Mouse (Mus musculus) neural tube, embryonic 14.5 days (tissue): Measurements from ENCODE around the gene Adsl. TPM values are rescaled to one million over a fixed set of nuclear protein-coding genes. Genes with fewer than 3 reads are reported as not detected.

Experiments used
- ATAC-seq: fragments of 200-750 bp; cut with Nextera tagmentation; 2 replicates; pipeline ENCODE4 v1.8.0; 2017; ENCODE audit warnings: low read depth, mild to moderate bottlenecking, moderate TSS enrichment, moderate library complexity
- H3K27ac ChIP-seq: fragments of 300-500 bp; sonication (generic); 2 replicates; pipeline ENCODE4 v1.5.1; 2014; ENCODE audit warnings: low read depth, mild to moderate bottlenecking, control low read depth, low read length, moderate library complexity, mixed read lengths
- H3K27me3 ChIP-seq: fragments of 300-500 bp; sonication (generic); 2 replicates; pipeline ENCODE4 v1.6.1; 2014; ENCODE audit warnings: low read length; ENCODE audit not compliant: control insufficient read depth, insufficient read depth
- H3K36me3 ChIP-seq: fragments of 300-500 bp; sonication (generic); 2 replicates; pipeline ENCODE4 v1.6.1; 2014; ENCODE audit warnings: low read length, mixed read lengths; ENCODE audit not compliant: control insufficient read depth, insufficient read depth
- H3K4me1 ChIP-seq: fragments of 300-500 bp; sonication (generic); 2 replicates; pipeline ENCODE4 v1.6.1; 2014; ENCODE audit warnings: low read length; ENCODE audit not compliant: control insufficient read depth, insufficient read depth
- H3K4me2 ChIP-seq: fragments of 300-500 bp; sonication (generic); 2 replicates; pipeline ENCODE4 v1.6.1; 2014; ENCODE audit warnings: mild to moderate bottlenecking, low read depth, low read length, control low read depth
- H3K4me3 ChIP-seq: fragments of 300-500 bp; sonication (generic); 2 replicates; pipeline ENCODE4 v1.5.1; 2014; ENCODE audit warnings: low read depth, low read length, control low read depth, mixed read lengths
- H3K9ac ChIP-seq: fragments of 300-500 bp; sonication (generic); replicated peaks from 2 replicates; pipeline ENCODE4 v1.6.1; 2014; ENCODE audit warnings: low read depth, mild to moderate bottlenecking, control low read depth, low read length, mixed read lengths
- H3K9me3 ChIP-seq: fragments of 300-500 bp; sonication (generic); 2 replicates; pipeline ENCODE4 v1.6.1; 2016; ENCODE audit warnings: low read length; ENCODE audit not compliant: control insufficient read depth
- WGBS: fragments of 180-500 bp; shearing (Covaris S2); extraction: QIAGEN DNeasy Blood & Tissue Kit; methylation state at CpG from one replicate; pipeline ENCODE4 v1.1.7; 2014; 5-methylcytosine and 5-hydroxymethylcytosine counted together
- polyA plus RNA-seq: library from polyadenylated mRNA; unstranded; fragments of >200 nt; fragmentation: Nextera tagmentation; extraction: Ambion mirVana; gene quantifications from 2 replicates; pipeline ENCODE4 v1.2.1, GENCODE M21; 2014

The Adsl gene
- polyA plus RNA-seq, 1 experiment from 2014 or later: 114 TPM

GRCm38 (mm10) chr15:80934841-80935240, 13.4 kb upstream of the Adsl start:
- no peak overlapping the region for H3K27ac ChIP-seq
- peaks cover 24% of the 10 kb centered on the region for H3K36me3 ChIP-seq
- H3K9me3 ChIP-seq: no peaks in the 10 kb centered on the region
- no peak overlapping the region for H3K4me3 ChIP-seq
- H3K4me2 ChIP-seq: no peak overlapping the region
- H3K27me3 ChIP-seq: no peaks in the 10 kb centered on the region
- 96% methylated on average over 5 of the region's 5 CpGs for WGBS
- H3K9ac ChIP-seq: no peak overlapping the region
- no peak for ATAC-seq
- no peaks in the 10 kb centered on the region for H3K4me1 ChIP-seq

DNA sequence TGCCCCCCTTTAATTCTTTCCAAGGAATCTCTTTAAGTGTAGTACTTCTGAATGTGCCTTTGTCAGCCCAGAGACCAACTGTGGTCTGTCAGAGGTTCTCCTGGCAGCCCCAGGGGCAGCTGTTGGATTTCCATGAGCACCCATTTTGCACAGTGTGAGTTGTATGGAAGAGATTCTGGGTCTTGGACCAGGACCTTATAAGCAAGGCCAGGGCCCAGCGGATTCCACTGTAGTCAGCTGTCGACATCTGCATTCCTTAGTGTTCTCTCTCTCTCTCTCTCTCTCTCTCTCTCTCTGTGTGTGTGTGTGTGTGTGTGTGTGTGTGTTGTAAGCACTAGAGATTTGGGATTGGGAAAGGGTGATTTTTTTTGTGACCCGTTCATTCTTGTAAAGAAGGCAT, 11.6 kb upstream of the Adsl start:
- 89% methylated on average over 3 of the region's 3 CpGs for WGBS
- no peak for ATAC-seq

DNA sequence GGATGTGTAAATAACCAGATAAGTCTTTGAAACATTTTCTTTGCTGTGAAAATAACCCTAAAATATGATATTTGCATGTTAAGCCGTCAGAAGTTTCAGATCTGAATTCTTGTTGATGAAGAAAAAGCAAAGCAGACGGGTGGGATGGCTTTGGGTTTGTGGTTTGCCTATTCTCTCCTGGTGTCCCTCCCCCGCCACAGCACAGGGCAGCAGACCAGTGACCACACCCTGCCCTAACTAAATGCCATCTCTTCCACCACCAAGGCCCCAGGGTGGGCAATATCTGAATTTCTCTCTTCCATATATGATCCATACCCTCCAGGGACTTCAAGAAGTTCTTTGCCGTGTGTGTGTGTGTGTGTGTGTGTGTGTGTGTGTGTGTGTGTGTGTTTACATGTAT, 9.7 kb upstream of the Adsl start:
- Histone ChIP-seq H3K36me3 (0 out of 2 replicates have a peak, but pooled peaks cover 7% of the 10 kb centered on the region), H3K9ac (no peak overlapping the region), H3K4me3 (no peak overlapping the region), H3K9me3 (no peaks in the 10 kb centered on the region), H3K4me2 (no peak overlapping the region), H3K4me1 (no peaks in the 10 kb centered on the region), H3K27me3 (no peaks in the 10 kb centered on the region), H3K27ac (no peak overlapping the region)
- 86% methylated on average over 4 of the region's 4 CpGs for WGBS
- ATAC-seq: no peak

More for the DNA sequence above, 11.6 kb upstream of the Adsl start:
- H3K27me3 ChIP-seq: no peaks in the 10 kb centered on the region
- H3K27ac ChIP-seq: no peak overlapping the region
- H3K4me3 ChIP-seq: no peak overlapping the region
- H3K4me1 ChIP-seq: no peaks in the 10 kb centered on the region
- no peaks in the 10 kb centered on the region for H3K9me3 ChIP-seq
- no peak overlapping the region for H3K9ac ChIP-seq
- H3K36me3 ChIP-seq: peaks cover 16% of the 10 kb centered on the region
- H3K4me2 ChIP-seq: no peak overlapping the region

DNA sequence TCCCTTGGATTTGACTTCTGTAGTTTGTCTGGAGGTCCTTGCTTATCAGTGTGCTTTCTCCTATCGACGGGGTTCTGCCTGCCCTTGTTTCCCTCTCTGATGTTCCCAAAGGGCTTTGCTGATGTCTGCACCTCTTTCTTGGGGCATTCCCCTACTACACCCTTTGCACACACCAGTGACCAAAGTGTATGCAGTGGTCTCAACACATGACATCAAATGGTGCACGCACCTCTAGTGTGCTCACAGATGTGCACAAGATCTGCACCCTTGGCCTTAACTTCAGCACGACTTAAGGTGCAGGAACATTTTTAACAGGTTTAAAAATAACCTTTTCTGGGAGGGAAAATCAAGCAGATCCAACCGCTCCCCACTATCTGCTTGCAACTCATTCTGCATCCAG, 8.9 kb upstream of the Adsl start:
- H3K27me3 ChIP-seq: no peaks in the 10 kb centered on the region
- H3K9ac ChIP-seq: no peak overlapping the region
- ATAC-seq: no peak
- no peaks in the 10 kb centered on the region for H3K4me1 ChIP-seq
- 92% methylated on average over 5 of the region's 5 CpGs for WGBS
- no peak overlapping the region for H3K4me3 ChIP-seq
- no peaks in the 10 kb centered on the region for H3K9me3 ChIP-seq
- H3K27ac ChIP-seq: no peak overlapping the region
- no peak overlapping the region for H3K4me2 ChIP-seq
- H3K36me3 ChIP-seq: 0 out of 2 replicates have a peak, but pooled peaks cover under 1% of the 10 kb centered on the region

DNA sequence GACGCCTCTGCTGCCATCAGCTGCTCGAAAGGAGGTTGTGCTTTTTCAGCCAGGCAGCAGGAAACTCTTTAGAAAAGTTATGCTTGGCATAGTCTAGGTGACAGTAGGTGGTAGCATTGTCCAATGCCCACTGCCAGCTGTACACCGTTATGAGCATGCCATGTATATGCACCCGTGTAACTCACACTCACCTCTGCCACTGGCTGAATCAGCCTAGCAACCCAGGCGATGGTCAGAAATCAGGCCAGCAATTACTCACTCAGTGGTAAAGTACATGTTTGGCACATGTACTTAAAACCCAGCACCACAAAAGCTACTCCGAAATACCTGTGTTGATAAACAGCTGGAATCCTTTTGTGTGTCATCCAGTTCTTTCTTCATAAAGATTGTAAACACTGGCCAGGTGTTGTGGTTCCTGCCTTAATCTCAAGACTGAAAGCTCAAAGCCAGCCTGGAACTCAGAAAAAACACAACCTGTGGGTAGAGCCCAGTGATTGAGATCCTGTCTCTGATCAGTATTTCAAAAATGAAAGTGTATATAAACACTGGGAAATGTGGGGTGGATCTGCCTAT, 6.7 kb upstream of the Adsl start:
- Histone ChIP-seq H3K9me3 (no peaks in the 10 kb centered on the region), H3K27me3 (no peaks in the 10 kb centered on the region), H3K36me3 (no peaks in the 10 kb centered on the region), H3K4me1 (no peaks in the 10 kb centered on the region), H3K4me2 (no peak overlapping the region), H3K9ac (no peak overlapping the region), H3K27ac (no peak overlapping the region), H3K4me3 (no peak overlapping the region)
- ATAC-seq: no peak
- WGBS: 92% methylated on average over 6 of the region's 6 CpGs

GRCm38 (mm10) chr15:80945851-80946250, 2.4 kb upstream of the Adsl start:
- WGBS: 59% methylated on average over 3 of the region's 3 CpGs
- no peaks in the 10 kb centered on the region for H3K36me3 ChIP-seq

GRCm38 (mm10) chr15:80949431-80949830, 1.1 kb downstream of the Adsl start:
- no peak for ATAC-seq
- 62% methylated on average over 4 of the region's 4 CpGs for WGBS
- H3K36me3 ChIP-seq: peaks cover 4% of the 10 kb centered on the region; the same call in 1 of the 2 replicates
- H3K4me2 ChIP-seq: peak overlapping the region; percentile 71
- no peaks in the 10 kb centered on the region for H3K9me3 ChIP-seq
- H3K9ac ChIP-seq: no peak overlapping the region
- no peak overlapping the region for H3K27ac ChIP-seq
- H3K4me3 ChIP-seq: peak overlapping the region; percentile 78
- no peaks in the 10 kb centered on the region for H3K27me3 ChIP-seq
- H3K4me1 ChIP-seq: peaks cover 7% of the 10 kb centered on the region; the same call in 1 of the 2 replicates

More at GRCm38 (mm10) chr15:80945851-80946250, 2.4 kb upstream of the Adsl start:
- Histone ChIP-seq H3K4me1 (peaks cover 7% of the 10 kb centered on the region; the same call in 1 of the 2 replicates), H3K4me3 (no peak overlapping the region), H3K4me2 (no peak overlapping the region), H3K9me3 (no peaks in the 10 kb centered on the region), H3K27me3 (no peaks in the 10 kb centered on the region), H3K9ac (no peak overlapping the region), H3K27ac (no peak overlapping the region)
- ATAC-seq: no peak

GRCm38 (mm10) chr15:80950055-80950454, 1.8 kb downstream of the Adsl start:
- ATAC-seq: no peak
- peaks cover 4% of the 10 kb centered on the region; the same call in 1 of the 2 replicates for H3K36me3 ChIP-seq
- H3K4me2 ChIP-seq: no peak overlapping the region
- 92% methylated on average over 7 of the region's 7 CpGs for WGBS
- no peaks in the 10 kb centered on the region for H3K27me3 ChIP-seq
- H3K27ac ChIP-seq: no peak overlapping the region
- no peak overlapping the region for H3K4me3 ChIP-seq
- H3K4me1 ChIP-seq: peaks cover 7% of the 10 kb centered on the region; the same call in 1 of the 2 replicates
- H3K9me3 ChIP-seq: no peaks in the 10 kb centered on the region
- H3K9ac ChIP-seq: no peak overlapping the region

GRCm38 (mm10) chr15:80953971-80954370, 5.7 kb downstream of the Adsl start:
- Histone ChIP-seq H3K4me3 (no peak overlapping the region), H3K27me3 (no peaks in the 10 kb centered on the region), H3K4me2 (no peak overlapping the region), H3K9ac (no peak overlapping the region), H3K9me3 (no peaks in the 10 kb centered on the region), H3K27ac (no peak overlapping the region), H3K36me3 (peaks cover 15% of the 10 kb centered on the region), H3K4me1 (peaks cover 5% of the 10 kb centered on the region; the same call in 1 of the 2 replicates)
- 94% methylated on average over 9 of the region's 9 CpGs for WGBS
- ATAC-seq: no peak
